Mouse (Mus musculus): ENCODE results near the gene Amotl2. TPM values are rescaled to one million over a fixed set of nuclear protein-coding genes. Genes with fewer than 3 reads are reported as not detected.

The Amotl2 gene
- total RNA-seq, 2 experiments from 2014 or later = 15.2 to 16.5 TPM

DNA sequence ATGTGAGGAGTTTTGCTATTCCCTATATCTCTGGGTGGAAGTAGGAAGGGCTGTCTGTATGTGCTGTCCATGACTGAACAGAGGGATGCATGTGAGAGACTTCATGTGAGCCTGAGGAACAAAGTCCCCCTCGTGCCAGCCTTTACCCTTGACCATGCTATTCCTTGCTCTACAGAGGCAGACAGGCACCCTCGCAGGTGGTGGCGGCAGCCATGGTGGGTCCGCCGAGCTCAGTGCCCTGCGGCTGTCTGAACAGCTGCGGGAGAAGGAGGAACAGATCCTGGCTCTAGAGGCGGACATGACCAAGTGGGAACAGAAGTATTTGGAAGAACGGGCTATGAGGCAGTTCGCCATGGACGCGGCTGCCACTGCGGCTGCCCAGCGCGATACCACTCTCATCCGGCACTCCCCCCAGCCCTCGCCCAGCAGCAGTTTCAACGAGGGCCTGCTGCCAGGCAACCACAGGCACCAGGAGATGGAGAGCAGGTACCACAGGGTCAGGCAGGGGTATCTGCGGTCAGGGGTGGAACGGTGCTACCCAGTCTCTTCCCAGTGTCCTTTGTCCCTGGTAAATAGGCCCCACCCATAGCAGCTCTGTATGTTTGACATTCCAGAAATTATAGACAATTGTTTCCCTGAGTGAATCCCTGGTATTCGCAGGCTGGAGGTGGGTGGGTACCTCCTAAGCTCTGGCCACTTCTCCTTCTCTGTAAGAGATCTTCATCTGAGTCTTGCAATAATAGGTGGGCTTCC lies 12.8 kb downstream of the Amotl2 start:
- intact Hi-C loops (cut with DNase I) = no loop called here

DNA sequence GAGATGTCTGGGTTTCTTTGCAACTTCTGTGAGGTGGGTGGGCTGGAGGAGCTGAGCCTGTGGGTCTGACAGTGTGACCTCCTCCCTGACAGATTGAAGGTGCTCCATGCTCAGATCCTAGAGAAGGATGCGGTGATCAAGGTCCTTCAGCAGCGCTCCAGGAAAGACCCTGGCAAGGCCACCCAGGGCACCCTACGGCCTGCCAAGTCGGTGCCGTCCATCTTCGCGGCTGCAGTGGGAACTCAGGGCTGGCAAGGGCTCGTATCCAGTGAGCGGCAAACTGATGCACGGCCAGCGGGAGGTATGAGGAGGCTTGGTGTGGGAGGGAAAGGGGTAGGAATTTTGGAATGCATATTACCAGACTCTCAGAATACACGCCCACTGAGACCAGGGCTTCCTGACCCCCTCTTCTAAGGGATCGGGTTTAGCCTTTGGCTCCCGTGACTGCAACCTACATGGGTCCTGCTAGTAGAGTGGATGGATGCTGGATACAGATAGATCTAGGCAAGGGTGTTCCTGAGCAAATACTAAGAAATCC lies 13.5 kb downstream of the Amotl2 start:
- no peak for DNase-seq (ENCODE audit: extremely low spot score in 1 of 2, low spot score in 2 of 2)
- intact Hi-C loops (cut with DNase I) = no loop called here

More for the DNA sequence above, 12.8 kb downstream of the Amotl2 start:
- DNase-seq (ENCODE audit: extremely low spot score in 1 of 2, low spot score in 2 of 2) = no peak

DNA sequence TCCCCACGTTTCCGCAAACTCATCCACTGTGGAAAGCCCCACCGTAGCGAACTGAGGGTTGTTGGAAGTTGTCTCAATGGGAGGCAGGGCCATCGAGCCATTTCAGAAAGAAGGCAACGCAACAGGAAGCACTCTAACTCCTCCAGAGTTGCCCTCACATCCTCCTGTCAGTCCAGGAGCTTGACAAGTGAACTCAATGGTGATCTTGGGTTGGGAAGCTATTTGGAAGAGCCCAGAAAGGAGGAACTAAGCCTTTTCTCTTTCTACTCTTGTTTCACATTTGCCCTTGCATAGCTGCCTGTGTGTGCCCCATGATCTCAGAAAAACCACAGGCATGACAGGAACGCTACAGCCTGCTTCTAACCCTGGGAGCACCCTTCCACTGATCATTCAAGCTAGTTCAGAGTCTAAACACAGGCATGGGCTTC lies 14.6 kb downstream of the Amotl2 start:
- intact Hi-C loops (cut with DNase I) = no loop called here
- no peak for DNase-seq (ENCODE audit: extremely low spot score in 1 of 2, low spot score in 2 of 2)

DNA sequence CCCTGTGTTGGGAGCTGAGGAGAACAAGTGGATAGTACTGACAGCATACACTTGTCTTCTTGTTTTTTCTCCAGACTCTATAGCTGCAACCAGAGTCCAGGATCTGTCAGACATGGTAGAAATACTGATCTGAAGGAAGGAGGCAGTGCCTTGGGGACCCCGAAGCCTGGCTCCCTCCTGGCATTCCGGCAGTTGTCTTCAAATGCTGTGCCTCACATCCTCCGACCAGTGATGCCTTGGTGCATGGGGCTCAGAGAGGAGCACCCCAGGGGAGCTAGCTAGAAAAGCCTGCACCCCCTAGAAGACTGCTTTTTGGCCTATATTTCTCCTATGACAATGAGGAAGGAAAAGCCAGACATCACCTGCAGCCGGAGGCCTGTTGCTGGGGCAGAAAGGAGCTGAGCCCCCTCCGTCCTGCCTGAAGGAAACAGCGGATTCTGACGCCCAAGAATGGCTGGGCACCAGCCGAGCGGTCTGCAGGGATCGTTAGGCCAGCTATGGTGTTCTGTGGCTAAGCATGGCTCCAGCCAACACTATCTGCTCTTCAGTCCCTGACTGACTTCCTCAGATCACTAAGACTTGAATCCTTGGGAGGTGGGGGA lies 15.2 kb downstream of the Amotl2 start:
- intact Hi-C loops (cut with DNase I) = no loop called here

DNA sequence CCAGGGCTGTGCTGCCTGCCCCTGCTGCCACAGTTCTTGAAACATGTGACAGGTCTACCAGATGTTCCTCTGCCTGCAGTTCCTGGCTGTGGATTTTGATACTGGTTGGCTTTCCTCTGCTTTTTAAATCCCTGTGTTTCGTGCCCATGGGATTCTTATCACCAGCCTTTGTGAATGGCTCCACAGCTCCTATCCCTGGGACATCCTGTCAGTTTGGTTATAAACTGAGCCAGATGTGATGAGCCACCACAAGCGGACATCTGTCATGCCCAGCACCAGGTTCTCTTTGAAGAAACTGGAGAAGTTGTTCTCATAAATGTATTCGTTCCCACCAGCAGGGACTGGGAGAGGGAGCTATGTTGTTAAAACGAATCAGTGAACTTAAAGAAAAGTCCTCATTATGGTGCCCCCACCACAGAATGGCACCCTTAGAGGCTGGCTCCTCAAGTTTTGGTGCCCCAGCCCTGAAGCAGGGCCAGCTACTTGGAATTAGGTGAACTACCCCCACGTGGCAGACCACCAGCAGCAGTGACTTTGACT lies 15.9 kb downstream of the Amotl2 start:
- DNase-seq (ENCODE audit: extremely low spot score in 1 of 2, low spot score in 2 of 2) = no peak
- intact Hi-C loops (cut with DNase I) = no loop called here

More for the DNA sequence above, 15.2 kb downstream of the Amotl2 start:
- no peak for DNase-seq (ENCODE audit: extremely low spot score in 1 of 2, low spot score in 2 of 2)

DNA sequence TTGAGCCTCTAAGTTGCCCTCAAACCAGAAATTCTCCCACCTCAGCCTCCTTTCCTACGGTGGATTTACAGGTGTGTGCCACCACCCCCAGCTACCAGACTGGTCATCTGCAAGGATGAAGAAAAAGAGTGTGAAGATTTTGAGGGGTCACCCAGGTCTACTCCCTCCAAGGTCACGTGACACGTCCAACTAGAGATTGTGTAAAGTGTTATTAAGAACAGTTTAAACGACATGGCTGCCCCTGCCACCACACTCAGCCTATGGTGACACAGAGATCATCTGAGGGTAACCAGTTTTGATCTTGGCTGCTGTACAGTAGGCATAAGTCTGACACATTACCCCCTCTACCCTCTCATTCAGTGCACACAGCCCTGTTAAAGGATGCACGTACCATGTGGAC lies 17.0 kb downstream of the Amotl2 start:
- intact Hi-C loops (cut with DNase I) = no loop called here
- DNase-seq (ENCODE audit: extremely low spot score in 1 of 2, low spot score in 2 of 2) = no peak

DNA sequence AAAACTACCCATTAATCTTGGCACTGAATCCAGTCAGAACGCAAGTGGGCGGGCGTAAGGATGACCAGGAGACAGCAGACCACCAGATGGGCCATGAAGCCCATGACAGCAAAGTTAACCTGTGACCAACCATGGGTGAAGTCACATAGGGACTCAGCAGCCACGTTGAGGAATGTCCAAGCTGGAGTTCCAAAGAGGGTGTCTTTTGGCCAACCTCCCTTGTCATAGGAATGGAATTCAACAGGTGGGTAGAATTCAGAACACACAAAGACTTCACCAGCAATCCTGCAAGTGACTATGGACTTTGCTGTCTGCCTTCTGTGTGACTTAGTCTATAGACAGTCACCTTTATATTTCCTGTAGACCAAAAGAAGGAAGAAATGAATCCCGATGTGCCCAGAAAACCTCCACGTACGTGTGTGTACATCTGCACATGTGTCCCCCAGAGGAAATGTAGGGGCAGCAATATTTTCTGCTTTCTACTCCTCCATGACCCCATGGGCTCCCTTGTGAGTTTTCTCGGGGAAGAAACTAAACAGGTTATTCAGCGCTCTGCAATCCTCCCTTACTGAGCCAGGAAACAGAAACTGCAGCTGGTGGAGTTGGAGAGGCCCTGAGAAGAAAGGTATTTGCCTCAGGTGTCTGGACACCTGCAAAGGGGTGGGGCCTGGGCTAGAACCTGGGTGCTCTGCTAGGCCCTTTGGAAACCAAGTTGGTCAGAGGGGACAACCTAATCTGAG lies 17.7 kb downstream of the Amotl2 start:
- DNase-seq (ENCODE audit: extremely low spot score in 1 of 2, low spot score in 2 of 2) = no peak

DNA sequence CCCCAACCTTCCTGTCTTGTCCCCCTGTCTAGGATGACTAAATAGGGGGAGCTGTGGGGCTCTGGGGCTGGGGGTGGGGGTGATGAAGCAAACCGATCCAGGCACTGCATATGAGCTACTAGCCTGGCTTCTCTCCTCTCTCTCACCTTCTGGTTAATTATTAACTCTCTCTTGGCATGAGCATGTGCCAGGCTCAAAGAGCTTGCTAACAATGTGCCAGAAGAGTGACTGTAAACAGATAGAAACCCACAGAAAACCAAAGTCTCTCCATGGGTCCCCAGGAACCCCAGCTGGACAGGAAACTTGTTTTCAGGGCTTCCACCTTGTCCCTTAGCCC lies 18.2 kb downstream of the Amotl2 start:
- intact Hi-C loops (cut with DNase I) = no loop called here
- no peak for DNase-seq (ENCODE audit: extremely low spot score in 1 of 2, low spot score in 2 of 2)

More for the DNA sequence above, 17.7 kb downstream of the Amotl2 start:
- intact Hi-C loops (cut with DNase I) = no loop called here

DNA sequence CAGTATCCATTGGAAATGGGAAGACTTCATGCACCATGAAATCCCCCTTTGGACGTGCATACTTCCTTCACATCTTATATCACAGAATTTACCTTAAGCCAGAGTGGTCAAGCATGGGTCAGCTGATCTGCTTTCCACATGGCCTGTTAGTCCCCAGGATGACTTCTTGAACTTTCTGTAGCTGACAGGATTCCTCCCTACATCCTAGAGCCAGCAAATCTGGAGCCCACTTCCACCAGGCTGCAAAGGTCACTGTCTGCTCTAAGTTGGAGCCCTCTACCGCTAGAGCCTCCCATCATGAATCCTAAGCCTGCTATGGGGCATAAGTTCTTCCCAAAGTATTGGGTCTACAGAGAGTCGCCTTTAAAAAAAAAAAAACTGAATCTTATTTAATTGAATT lies 18.8 kb downstream of the Amotl2 start:
- intact Hi-C loops (cut with DNase I) = no loop called here
- no peak for DNase-seq (ENCODE audit: extremely low spot score in 1 of 2, low spot score in 2 of 2)

DNA sequence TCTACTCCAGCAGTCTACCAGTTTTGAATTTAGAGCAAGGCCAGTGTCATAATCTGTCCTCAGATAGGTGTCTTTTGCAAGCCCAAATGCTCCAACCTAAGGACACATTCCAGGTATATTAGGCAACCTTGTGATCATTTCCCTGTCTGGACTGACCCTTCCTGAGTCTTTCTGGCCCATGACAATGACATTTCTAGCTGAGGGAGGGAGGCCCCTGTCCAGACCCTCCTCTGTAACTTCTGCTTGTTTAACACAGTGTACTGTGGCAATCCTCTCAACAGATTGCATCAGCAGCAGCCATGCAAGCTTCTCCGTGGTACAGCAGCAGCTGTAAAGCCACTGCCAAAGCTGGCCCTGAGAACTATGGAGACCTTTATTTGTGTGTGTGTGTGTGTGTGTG lies 19.5 kb downstream of the Amotl2 start:
- DNase-seq (ENCODE audit: extremely low spot score in 1 of 2, low spot score in 2 of 2) = no peak
- intact Hi-C loops (cut with DNase I) = no loop called here

DNA sequence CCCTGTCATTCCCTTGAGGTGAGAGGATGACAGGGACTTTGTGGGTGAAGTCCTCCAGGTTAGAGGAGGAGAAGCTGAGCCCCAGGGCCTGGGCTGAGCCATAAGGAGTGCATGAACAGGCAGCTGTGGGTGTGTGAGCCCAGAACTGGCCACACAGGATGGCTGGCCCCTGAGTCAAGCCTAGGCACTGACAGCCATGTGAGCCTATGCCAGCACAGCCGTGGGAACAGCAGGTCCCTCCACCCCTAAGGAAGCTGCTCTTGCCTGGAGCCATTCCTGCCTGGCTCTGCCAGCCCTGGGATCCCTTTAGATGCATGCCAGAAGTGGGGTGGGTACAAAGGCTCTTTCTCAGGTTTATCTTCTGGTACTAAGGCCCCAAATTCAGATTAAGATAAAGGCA lies 20.9 kb downstream of the Amotl2 start:
- no peak for DNase-seq (ENCODE audit: extremely low spot score in 1 of 2, low spot score in 2 of 2)
- intact Hi-C loops (cut with DNase I) = no loop called here

DNA sequence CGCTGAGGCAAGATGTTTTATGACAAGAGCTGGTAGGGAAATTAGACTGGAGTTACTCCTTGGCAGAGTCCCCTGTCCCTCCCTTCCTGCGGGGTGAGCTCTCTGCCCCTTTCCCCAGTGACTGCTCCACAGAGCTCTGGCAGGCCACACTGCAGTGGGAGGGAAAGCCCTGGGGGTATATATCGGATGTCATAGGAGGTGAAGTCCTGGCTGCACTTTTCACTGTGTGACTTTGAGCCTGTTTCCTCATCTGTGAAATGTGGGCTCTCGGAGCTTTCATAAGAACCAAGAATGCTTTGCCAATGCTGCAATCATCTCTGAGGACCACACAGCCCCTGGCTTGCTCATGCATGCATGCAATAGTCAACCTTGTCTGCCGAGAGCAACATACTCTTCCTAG lies 30.3 kb downstream of the Amotl2 start:
- no peak for DNase-seq (ENCODE audit: extremely low spot score in 1 of 2, low spot score in 2 of 2)
- intact Hi-C loops (cut with DNase I) = no loop called here

DNA sequence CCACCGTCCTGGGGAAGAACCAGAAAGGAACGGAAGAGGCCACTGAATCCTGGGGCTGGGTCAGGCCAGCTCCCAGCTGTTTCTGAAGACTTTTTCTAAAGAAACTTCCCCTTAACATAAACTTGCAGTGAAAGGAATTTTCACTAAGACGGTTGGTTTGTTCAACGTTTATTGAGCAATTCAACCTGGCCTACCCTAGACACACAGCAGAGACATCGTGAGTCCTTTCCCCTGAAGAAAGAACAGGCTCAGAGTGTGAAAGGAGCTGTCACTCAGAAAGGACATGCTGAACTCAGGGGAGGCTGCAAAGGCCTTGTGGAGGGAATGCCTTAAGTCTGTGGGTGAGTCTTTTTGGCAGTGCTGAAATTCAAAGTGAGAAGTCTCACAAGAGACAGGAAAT lies 31.4 kb downstream of the Amotl2 start:
- DNase-seq (ENCODE audit: extremely low spot score in 1 of 2, low spot score in 2 of 2) = no peak
- intact Hi-C loops (cut with DNase I) = no loop called here

DNA sequence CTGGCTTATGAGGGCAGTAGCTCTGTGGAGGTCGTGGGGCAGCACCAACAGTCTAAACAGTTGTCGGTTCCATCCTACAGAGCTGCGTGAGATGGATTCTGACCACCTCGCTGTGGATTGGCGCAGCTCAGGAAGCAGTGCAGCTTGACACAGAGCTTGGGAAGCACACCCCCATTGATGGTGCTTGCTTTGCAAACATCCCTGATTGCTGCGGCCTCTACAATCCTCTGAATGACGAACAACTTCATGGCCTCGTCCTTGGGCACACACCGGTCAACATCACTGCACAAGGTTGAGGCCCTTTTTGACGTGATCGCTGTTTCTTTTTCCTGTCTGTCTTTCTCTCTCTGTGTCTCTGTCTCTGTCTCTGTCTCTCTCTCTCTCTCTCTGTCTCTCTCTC lies 32.7 kb downstream of the Amotl2 start:
- intact Hi-C loops (cut with DNase I) = no loop called here
- DNase-seq (ENCODE audit: extremely low spot score in 1 of 2, low spot score in 2 of 2) = no peak

DNA sequence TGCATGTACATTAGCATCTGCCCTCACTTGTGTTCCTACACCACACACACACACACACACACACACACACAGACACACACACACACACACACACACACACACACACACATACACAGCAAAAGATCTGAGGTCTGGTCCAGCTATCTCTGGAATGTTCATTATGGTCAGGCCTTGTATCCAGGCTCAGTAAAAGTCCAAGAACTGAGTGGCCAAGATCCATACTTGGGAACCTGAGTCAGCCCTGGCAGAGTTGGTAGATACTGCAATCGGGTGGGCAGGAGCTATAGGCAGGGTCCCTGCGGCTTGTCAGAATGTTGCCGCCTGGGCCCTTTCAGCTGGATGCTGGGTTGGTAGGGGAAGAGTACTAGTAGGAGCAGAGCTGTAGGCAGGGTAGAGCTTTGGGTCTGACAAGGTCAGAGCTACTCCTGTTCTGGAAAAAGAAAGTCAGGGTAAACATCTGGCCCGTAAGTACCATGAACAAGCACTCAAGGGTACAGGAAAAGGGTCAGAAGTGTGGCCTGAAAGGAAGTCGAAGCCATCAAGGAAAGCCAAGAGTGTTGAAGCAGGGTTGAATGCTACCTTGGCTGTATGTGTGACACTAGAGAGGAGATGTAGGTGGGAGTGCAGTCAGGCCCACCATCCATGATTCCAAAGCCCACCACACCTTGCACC lies 35.3 kb downstream of the Amotl2 start:
- intact Hi-C loops (cut with DNase I) = no loop called here
- DNase-seq (ENCODE audit: extremely low spot score in 1 of 2, low spot score in 2 of 2) = no peak

DNA sequence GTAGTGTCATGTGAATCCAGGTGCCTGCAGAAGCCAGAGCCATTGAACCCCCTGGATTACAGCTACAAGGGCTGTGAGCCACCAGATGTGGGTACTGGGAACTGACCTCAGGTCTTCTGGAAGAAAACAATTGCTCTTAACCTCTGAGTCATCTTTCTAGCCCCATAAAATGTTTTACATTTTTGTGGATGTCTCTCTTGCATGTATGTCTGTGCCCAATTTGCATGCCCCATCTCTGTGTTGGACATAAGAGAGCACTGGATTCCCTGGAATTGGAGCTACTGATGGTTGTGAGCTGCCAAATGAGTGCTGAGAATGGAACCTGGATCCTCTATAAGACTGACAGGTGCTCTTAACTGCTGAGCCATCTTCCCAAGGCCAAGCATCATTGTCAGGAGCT lies 36.8 kb downstream of the Amotl2 start:
- intact Hi-C loops (cut with DNase I) = no loop called here
- DNase-seq (ENCODE audit: extremely low spot score in 1 of 2, low spot score in 2 of 2) = no peak

DNA sequence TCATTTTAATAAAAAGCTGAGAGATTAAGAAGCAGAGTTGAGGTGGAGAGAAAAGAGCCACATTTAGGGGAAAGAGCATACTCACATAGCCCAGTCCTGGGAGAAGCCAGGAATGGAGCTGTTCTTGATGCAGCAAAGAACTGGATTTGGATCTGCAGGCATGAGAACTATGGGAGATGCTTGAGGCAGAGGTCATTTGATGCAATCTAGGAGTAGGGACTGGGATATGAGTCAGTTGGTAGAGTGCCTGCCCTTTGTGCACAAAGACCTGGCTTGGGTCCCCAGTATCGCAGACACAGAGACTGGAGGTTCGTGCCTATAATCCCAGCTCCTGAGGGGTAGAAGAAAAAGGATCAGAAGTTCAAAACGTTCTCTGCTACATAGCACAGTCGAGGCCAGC lies 38.7 kb downstream of the Amotl2 start:
- intact Hi-C loops (cut with DNase I) = no loop called here
- DNase-seq (ENCODE audit: extremely low spot score in 1 of 2, low spot score in 2 of 2) = no peak

DNA sequence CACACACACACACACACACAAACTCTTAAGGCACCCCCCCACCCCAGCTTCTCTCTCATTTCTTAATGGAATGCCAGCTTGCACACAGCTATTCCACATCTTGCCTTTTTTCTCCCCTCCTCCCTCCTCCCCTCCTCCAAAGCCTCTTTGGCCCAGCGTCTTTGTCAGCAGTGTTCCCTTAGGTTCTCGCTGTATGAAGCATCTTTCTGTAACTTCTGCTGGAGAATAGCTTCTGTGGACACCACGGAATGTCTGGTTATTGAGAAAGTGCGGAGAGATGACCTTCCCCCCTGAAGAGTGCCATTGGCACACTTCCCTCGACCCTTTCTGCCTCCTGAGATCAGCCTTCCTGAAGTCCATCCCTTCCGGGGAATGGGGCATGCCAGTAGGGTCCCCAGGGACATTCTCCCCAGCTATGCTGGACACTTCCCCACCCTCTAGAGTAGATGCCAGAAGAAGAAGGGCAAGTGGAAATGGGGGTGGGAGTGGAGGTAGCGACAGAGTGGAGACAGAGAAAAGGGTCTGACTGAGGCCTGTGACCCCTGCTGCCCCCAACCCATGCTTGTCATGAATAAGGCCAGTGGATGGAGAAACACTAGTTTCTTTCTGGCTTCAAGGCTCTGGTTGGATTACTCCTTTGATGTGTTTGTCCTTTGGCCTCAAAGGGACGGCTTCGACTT lies 39.3 kb downstream of the Amotl2 start:
- intact Hi-C loops (cut with DNase I) = no loop called here

DNA sequence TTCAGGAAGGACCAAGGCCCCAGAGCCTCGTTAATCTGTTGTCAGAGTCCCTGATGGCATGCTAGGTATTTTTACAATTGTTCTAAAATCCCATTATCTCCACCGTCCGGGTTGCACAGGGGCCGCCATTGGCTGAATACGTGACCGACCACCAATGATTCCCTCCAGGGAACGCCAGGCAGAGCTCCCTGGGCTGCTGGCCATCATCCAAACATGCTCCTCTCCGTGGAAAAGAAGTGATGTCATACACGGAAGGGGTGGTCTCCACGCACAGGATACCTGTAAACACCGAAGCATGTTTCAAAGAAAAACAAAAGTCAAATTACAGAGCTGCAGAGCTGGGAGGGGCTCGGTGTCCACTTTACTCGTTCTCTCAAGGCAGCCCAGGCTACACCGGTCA lies 39.9 kb downstream of the Amotl2 start:
- intact Hi-C loops (cut with DNase I) = no loop called here
- DNase-seq (ENCODE audit: extremely low spot score in 1 of 2, low spot score in 2 of 2) = no peak

More for the DNA sequence above, 39.3 kb downstream of the Amotl2 start:
- DNase-seq (ENCODE audit: extremely low spot score in 1 of 2, low spot score in 2 of 2) = no peak
